Mouse (Mus musculus): Measurements from ENCODE around the gene Cdk8. TPM values are rescaled to one million over a fixed set of nuclear protein-coding genes. Genes with fewer than 3 reads are reported as not detected.

Cdk8 gene
- polyA plus RNA-seq, 1 experiment from 2014 or later, result 24.6 TPM

DNA sequence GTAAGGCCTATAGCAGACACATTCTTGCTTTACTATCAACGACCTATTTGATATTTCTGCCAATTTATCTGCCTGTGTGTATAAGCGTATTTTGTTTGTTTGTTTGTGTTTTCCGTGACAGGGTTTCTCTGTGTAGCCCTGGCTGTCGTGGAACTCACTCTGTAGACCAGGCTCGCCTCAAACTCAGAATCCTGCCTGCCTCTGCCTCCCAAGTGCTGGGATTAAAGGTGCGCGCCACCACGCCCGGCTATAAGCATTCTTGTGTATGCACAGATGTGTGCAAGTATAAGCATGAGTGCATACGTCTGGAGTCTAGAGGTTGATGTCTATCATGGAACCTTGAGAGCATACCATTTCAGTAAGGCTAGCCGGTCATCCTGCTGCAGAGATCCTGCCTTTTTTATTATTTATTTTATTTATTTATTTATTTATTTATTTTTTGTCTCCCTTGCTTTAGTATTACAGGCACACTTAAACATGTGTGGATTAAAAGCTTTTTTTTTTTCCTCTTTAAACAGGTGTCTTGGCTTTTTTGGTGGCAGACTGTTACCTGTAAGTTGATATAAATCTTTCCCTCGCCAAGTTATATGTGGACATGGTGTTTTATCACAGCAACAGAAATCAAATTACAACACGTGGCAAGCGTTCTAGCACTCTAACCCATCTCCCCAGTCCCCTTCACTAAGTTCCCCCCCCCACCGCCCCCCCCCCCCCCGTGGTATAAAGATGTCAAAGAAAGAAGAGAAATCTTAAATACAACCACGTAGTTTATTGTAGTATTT, 970 bp upstream of the Cdk8 start:
- TF ChIP-seq CTCF (IDR thresholded peaks at IDR 0.05; ENCODE audit: low read depth), result no peak
- Histone ChIP-seq H3K4me3 (ENCODE audit: low read depth, low read length) (peak overlapping the region; percentile 81), H3K36me3 (ENCODE audit: control insufficient read depth, insufficient read depth) (no peaks in the 10 kb centered on the region), H3K4me2 (replicated peaks; ENCODE audit: low read depth) (peak overlapping the region; percentile 80), H3K9me3 (ENCODE audit: control insufficient read depth) (no peaks in the 10 kb centered on the region), H3K27ac (ENCODE audit: low read depth, low read length) (no peak overlapping the region), H3K4me1 (replicated peaks; ENCODE audit: control insufficient read depth, insufficient read depth, low read length) (0 out of 2 replicates have a peak, but pooled peaks cover 4% of the 10 kb centered on the region), H3K27me3 (replicated peaks; ENCODE audit: control insufficient read depth, insufficient read depth, low read length) (no peaks in the 10 kb centered on the region), H3K9ac (ENCODE audit: low read depth, low read length) (0 out of 2 replicates have a peak overlapping the region, but pooled peaks have one; percentile 75)
- WGBS, result 53% methylated on average over 17 of the region's 17 CpGs
- no peak for ATAC-seq

DNA sequence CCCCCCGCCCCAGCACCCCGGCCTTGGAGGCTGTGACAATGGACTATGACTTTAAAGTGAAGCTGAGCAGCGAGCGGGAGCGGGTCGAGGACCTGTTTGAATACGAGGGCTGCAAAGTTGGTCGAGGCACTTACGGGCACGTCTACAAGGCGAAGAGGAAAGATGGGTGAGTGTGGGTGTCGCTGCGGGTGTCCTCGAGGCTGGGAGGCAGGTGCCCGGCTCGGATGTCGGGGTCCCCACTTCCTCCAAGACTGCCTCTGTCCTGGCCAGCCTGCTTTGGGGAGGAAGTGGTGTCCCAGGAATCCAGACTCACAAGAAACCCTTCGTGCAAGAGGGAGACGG, 596 bp downstream of the Cdk8 start:
- under 1% methylated on average over 19 of the region's 19 CpGs for WGBS
- H3K4me2 ChIP-seq (replicated peaks; ENCODE audit: low read depth), result peak overlapping the region; percentile 80
- H3K9me3 ChIP-seq (ENCODE audit: control insufficient read depth), result no peaks in the 10 kb centered on the region
- H3K27ac ChIP-seq (ENCODE audit: low read depth, low read length), result peak overlapping the region; percentile 90
- H3K9ac ChIP-seq (ENCODE audit: low read depth, low read length), result peak overlapping the region; percentile 75
- H3K27me3 ChIP-seq (replicated peaks; ENCODE audit: control insufficient read depth, insufficient read depth, low read length), result no peaks in the 10 kb centered on the region
- no peak for TF ChIP-seq CTCF (IDR thresholded peaks at IDR 0.05; ENCODE audit: low read depth)
- H3K36me3 ChIP-seq (ENCODE audit: control insufficient read depth, insufficient read depth), result no peaks in the 10 kb centered on the region
- H3K4me3 ChIP-seq (ENCODE audit: low read depth, low read length), result peak overlapping the region; percentile 81
- H3K4me1 ChIP-seq (replicated peaks; ENCODE audit: control insufficient read depth, insufficient read depth, low read length), result 0 out of 2 replicates have a peak, but pooled peaks cover 4% of the 10 kb centered on the region
- no peak for ATAC-seq

DNA sequence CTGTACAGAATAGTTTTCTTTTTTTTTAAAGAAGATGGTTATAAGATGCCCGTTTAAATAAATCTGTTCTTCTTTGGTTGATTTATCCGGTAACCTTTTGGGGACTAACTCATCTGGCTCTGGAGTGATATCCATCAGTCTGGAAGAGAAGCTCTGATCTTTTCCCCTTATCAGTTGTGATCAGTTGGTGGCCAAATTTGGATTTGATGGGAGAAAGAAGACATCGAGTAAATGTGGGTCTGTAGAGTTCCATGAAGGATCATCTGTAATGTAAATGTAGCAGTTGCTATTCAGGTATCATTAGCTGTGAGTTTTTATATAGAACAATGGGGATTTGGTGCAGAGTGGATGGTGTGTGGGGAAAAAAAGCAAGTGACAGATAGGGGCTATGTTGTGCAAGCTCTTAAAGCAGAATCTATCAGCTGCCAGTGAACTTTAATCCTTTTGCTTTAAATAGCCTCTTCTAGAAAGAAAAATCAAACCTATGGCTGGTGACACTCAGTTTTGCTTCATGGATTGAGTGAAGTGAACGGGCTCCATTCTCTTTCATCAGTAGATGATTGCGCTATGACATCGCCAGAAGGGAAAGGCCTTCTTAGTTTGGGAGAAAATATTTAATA, 1.1 kb downstream of the Cdk8 start:
- no peaks in the 10 kb centered on the region for H3K9me3 ChIP-seq (ENCODE audit: control insufficient read depth)
- peak overlapping the region; percentile 80 for H3K4me2 ChIP-seq (replicated peaks; ENCODE audit: low read depth)
- ATAC-seq, result no peak
- 20% methylated on average over 6 of the region's 6 CpGs for WGBS
- 0 out of 2 replicates have a peak, but pooled peaks cover 4% of the 10 kb centered on the region for H3K4me1 ChIP-seq (replicated peaks; ENCODE audit: control insufficient read depth, insufficient read depth, low read length)
- H3K36me3 ChIP-seq (ENCODE audit: control insufficient read depth, insufficient read depth), result no peaks in the 10 kb centered on the region
- no peaks in the 10 kb centered on the region for H3K27me3 ChIP-seq (replicated peaks; ENCODE audit: control insufficient read depth, insufficient read depth, low read length)
- TF ChIP-seq CTCF (IDR thresholded peaks at IDR 0.05; ENCODE audit: low read depth), result no peak
- H3K4me3 ChIP-seq (ENCODE audit: low read depth, low read length), result peak overlapping the region; percentile 81
- peak overlapping the region; percentile 75 for H3K9ac ChIP-seq (ENCODE audit: low read depth, low read length)
- peak overlapping the region; percentile 90; the same call in 1 of the 2 replicates for H3K27ac ChIP-seq (ENCODE audit: low read depth, low read length)

DNA sequence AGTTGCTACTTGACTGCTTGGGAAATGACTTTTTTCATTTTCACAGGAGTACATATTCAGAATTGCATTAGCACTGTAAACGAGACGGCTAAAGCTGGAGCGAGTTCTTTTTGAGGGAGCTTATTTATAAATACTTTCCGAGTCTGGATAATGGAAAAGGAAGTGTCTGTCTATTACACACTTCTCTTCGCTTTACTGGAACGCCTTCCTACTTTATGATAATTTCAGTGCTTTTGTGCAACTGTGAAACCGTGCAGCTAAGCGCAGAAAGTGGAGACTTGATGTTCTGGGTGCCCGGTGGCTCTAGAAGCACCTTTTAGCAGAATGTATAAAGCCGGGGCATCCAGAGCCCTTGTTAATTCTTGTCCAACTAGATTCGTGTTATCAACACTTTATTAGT, 1.8 kb downstream of the Cdk8 start:
- Histone ChIP-seq H3K36me3 (ENCODE audit: control insufficient read depth, insufficient read depth) (no peaks in the 10 kb centered on the region), H3K4me3 (ENCODE audit: low read depth, low read length) (peak overlapping the region; percentile 81), H3K27me3 (replicated peaks; ENCODE audit: control insufficient read depth, insufficient read depth, low read length) (no peaks in the 10 kb centered on the region), H3K9ac (ENCODE audit: low read depth, low read length) (peak overlapping the region; percentile 75), H3K4me1 (replicated peaks; ENCODE audit: control insufficient read depth, insufficient read depth, low read length) (0 out of 2 replicates have a peak, but pooled peaks cover 4% of the 10 kb centered on the region), H3K27ac (ENCODE audit: low read depth, low read length) (no peak overlapping the region; the same call in 1 of the 2 replicates), H3K4me2 (replicated peaks; ENCODE audit: low read depth) (peak overlapping the region; percentile 80), H3K9me3 (ENCODE audit: control insufficient read depth) (no peaks in the 10 kb centered on the region)
- WGBS, result 31% methylated on average over 11 of the region's 11 CpGs
- TF ChIP-seq CTCF (IDR thresholded peaks at IDR 0.05; ENCODE audit: low read depth), result no peak
- no peak for ATAC-seq

DNA sequence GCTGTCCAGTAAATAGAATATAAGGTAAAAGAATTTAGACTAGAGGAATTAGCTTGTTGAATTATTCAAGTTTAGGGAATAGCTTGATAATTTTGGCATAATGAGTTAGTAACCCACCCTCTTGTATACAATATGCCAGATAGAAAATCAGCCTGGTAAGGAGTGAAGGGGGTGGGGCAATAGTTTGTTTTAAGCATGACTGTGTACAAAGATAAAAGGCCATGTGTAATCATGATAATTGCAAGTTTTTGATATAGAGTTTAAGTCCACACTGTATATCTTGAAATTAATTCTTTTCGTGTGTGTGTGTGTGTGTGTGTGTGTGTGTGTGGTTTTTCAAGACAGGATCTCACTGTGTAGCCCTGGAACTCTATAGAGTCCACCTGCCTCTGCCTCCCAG, 3.3 kb downstream of the Cdk8 start:
- ATAC-seq, result no peak
- H3K27ac ChIP-seq (ENCODE audit: low read depth, low read length), result no peak overlapping the region
- no peaks in the 10 kb centered on the region for H3K27me3 ChIP-seq (replicated peaks; ENCODE audit: control insufficient read depth, insufficient read depth, low read length)
- H3K9ac ChIP-seq (ENCODE audit: low read depth, low read length), result no peak overlapping the region
- WGBS, result 50% methylated on average over 1 of the region's 1 CpGs
- no peaks in the 10 kb centered on the region for H3K9me3 ChIP-seq (ENCODE audit: control insufficient read depth)
- TF ChIP-seq CTCF (IDR thresholded peaks at IDR 0.05; ENCODE audit: low read depth), result no peak
- no peak overlapping the region for H3K4me2 ChIP-seq (replicated peaks; ENCODE audit: low read depth)
- H3K4me3 ChIP-seq (ENCODE audit: low read depth, low read length), result no peak overlapping the region
- H3K36me3 ChIP-seq (ENCODE audit: control insufficient read depth, insufficient read depth), result no peaks in the 10 kb centered on the region
- H3K4me1 ChIP-seq (replicated peaks; ENCODE audit: control insufficient read depth, insufficient read depth, low read length), result 0 out of 2 replicates have a peak, but pooled peaks cover 4% of the 10 kb centered on the region

DNA sequence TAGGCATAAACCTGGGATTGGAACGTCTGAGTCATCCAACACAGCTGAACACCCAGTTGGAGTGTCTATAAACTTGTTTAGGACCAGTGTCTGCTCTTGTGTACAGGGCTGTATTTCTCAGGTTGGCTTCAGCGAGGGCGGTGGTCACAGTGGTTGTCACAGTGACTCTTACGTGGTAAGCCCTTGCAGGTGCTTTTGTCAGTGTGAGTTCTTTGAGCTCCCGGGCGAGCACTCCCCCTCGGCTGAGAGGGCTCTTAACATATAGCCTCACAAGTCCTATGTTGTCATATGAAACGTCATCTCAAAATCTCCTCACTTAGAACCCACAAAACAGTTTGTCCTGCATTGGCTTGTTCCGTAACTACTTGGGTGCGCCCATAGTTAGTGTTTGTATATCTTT, 7.2 kb downstream of the Cdk8 start:
- no peaks in the 10 kb centered on the region for H3K4me1 ChIP-seq (replicated peaks; ENCODE audit: control insufficient read depth, insufficient read depth, low read length)

More for the DNA sequence above, 7.2 kb downstream of the Cdk8 start:
- 72% methylated on average over 10 of the region's 10 CpGs for whole genome bisulfite sequencing
- no peak overlapping the region for H3K9ac ChIP-seq (ENCODE audit: low read depth, low read length)
- no peak for ATAC-seq
- H3K27ac ChIP-seq (ENCODE audit: low read depth, low read length), result no peak overlapping the region
- H3K4me2 ChIP-seq (replicated peaks; ENCODE audit: low read depth), result no peak overlapping the region
- no peaks in the 10 kb centered on the region for H3K27me3 ChIP-seq (replicated peaks; ENCODE audit: control insufficient read depth, insufficient read depth, low read length)
- H3K36me3 ChIP-seq (ENCODE audit: control insufficient read depth, insufficient read depth), result no peaks in the 10 kb centered on the region
- H3K9me3 ChIP-seq (ENCODE audit: control insufficient read depth), result no peaks in the 10 kb centered on the region
- no peak for TF ChIP-seq CTCF (IDR thresholded peaks at IDR 0.05; ENCODE audit: low read depth)
- H3K4me3 ChIP-seq (ENCODE audit: low read depth, low read length), result no peak overlapping the region

Data from intestine, postnatal 0 days (tissue).